Mouse (Mus musculus): ENCODE results near the gene Dppa3.

Dppa3 gene

GRCm38 (mm10) chr6:122636666-122637065 is 10.5 kb downstream of the Dppa3 start:
- ChIA-PET POLR2A (interaction anchor here in 2 of 4 experiments (0.6 to 15.9 kb wide), 8 partner anchors 8 to 41 kb away, joined by 3 to 243 read pairs (median 4); partner anchors contain the start of genes Gdf3 (in 2 of the 2) and Dppa3 (in 1 of the 2)), CTCF (interaction anchor here in 3 of 4 experiments (0.6 to 2.0 kb wide), 5 partner anchors 12 to 83 kb away, joined by 3 to 7 read pairs (median 4); partner anchors contain the start of gene Aicda (in 1 of the 3))

DNA sequence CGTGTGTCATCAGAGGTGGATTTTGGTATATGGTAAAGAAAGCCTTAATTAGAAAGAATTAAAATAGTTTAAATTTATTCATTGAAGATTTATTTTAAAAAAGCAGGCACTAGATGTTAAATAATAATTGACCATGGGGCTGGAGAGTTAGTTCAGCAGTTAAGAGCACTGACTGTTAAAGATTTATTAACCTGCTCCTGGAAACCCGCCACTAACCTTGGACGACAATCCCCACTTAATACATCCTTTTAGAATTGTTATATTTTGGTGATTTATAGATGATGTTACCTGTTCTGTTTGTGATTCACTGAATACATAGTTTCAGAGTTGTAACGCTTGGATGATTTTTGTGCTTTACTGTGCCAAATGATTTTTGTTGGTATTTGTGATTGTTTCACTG is 11.4 kb downstream of the Dppa3 start:
- ChIA-PET POLR2A (interaction anchor here in 2 of 4 experiments (1.1 to 15.9 kb wide), 6 partner anchors 12 to 60 kb away, joined by 3 to 243 read pairs (median 5); partner anchors contain the start of genes Gdf3 (in 2 of the 2) and Dppa3 (in 1 of the 2)), CTCF (interaction anchor here in 2 of 4 experiments (0.7 to 1.0 kb wide), 2 partner anchors 26 to 32 kb away, joined by 3 to 9 read pairs; no protein-coding TSS in a partner anchor)

DNA sequence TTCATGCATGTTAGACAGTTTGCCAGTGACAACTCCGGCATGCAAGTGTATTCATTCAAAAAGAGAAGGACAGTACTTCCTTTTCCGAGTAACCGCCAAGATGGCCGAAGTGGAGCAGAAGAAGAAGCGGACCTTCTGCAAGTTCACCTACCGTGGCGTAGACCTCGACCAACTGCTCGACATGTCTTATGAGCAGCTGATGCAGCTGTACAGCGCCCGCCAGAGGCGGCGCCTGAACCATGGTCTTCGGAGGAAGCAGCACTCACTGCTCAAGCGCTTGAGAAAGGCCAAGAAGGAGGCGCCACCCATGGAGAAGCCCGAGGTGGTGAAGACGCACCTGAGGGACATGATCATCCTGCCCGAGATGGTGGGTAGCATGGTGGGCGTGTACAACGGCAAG is 18.0 kb downstream of the Dppa3 start:
- POLR2A ChIA-PET = interaction anchor here in 2 of 4 experiments (0.7 to 2.1 kb wide), 8 partner anchors 9 to 59 kb away, joined by 3 to 10 read pairs (median 3); partner anchors contain the start of gene Gdf3 (in 1 of the 2)
- CTCF ChIA-PET = interaction anchor here in 2 of 4 experiments (0.6 to 1.1 kb wide), 3 partner anchors 11 to 63 kb away, joined by 3 to 4 read pairs (median 3); partner anchors contain the start of gene Nanog (in 1 of the 2)

- ChIA-PET CTCF (no interaction called here), POLR2A (interaction anchor here in 1 of 4 experiments (0.7 kb wide), 1 partner anchor 42 kb away, joined by 3 read pairs; no protein-coding TSS in a partner anchor)
Observed at GRCm38 (mm10) chr6:122649903-122650302, 23.7 kb downstream of the Dppa3 start.

DNA sequence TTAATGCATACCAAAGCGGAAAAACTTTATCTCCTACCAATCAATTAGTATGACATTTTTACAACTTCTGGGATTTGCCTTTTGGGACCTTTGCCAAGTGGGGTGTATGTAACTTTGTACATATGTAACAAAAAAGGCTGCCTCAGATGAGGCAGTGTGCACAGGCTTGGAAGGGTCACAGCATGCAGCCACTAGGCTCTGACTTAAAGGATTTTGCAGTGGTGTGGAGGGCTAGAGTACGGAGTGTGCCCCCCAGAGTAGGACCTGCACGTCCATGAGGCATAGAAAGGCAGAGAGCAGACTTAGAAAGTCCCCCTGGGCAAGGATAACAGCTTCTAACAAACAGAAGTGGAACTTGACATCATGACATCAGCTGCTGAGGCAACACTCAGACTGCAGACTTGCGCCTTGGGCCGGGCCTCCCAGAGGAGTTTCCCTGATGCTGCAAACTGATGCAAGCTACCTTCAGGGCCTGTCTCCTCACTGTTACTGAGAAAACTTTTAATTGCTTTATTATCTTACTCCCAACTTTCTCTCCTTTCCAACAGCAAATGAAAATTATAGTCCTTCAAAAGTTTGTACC is 24.3 kb downstream of the Dppa3 start:
- CTCF ChIA-PET = interaction anchor here in 1 of 4 experiments (0.6 to 1.4 kb wide), 2 partner anchors 8 to 138 kb away, joined by 3 to 5 read pairs; no protein-coding TSS in a partner anchor
- POLR2A ChIA-PET = interaction anchor here in 1 of 4 experiments (1.0 kb wide), 1 partner anchor 9 kb away, joined by 3 read pairs; no protein-coding TSS in a partner anchor

- POLR2A ChIA-PET = interaction anchor here in 3 of 4 experiments (0.6 to 1.6 kb wide), 4 partner anchors 13 to 107 kb away, joined by 3 to 4 read pairs (median 3); no protein-coding TSS in a partner anchor
- CTCF ChIA-PET = interaction anchor here in 1 of 4 experiments (1.7 kb wide), 1 partner anchor 15 kb away, joined by 4 read pairs; no protein-coding TSS in a partner anchor
Observed at GRCm38 (mm10) chr6:122654301-122654700, 28.1 kb downstream of the Dppa3 start.

DNA sequence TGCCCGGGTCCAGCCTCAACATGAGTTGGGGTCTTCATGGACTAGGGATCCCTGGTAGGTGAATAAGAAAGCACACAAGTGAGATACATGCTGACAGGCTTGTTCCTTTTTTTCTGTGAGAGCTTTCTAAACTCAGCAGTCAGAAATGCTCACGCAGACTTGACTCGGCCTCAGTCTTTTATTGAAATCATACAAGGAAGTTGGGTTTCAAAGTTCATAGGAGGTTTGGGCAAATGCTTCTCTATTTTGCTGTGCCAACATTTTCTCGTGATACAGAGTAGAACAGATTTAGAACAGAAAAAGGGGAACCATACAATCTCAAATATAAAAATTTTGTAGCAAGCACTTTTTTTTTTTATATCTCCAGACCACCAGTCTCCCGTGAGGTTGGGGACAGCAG is 31.4 kb downstream of the Dppa3 start:
- ChIA-PET POLR2A (no interaction called here), CTCF (interaction anchor here in 1 of 4 experiments (1.4 kb wide), 1 partner anchor 12 kb away, joined by 6 read pairs; no protein-coding TSS in a partner anchor)

DNA sequence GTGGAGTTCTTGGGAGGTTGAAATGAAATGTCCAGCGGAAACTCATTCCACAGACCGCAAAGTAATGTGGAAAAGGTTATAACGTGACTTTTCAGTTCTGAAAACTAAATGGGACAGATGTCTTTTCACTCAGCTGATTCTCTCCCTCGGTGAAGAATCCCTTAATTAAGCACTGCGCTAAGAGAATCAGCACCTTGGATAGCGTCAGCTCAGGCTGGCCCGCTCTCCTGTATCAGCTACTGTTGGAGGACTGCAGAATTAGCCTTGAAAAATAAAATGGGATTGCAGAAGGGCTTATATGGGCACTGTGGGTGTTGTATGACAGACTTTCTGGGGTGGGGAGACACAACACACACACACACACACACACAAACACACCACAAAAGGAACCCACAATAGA is 33.4 kb downstream of the Dppa3 start:
- ChIA-PET POLR2A (interaction anchor here in 3 of 4 experiments (0.8 to 4.3 kb wide), 15 partner anchors 9 to 215 kb away, joined by 3 to 22 read pairs (median 4); partner anchors contain the start of genes Gdf3 (in 1 of the 3), Nanog (in 1 of the 3) and Necap1 (in 1 of the 3)), CTCF (interaction anchor here (0.5 to 2.8 kb wide), 22 partner anchors 8 to 219 kb away, joined by 3 to 52 read pairs (median 3); no protein-coding TSS in a partner anchor)

DNA sequence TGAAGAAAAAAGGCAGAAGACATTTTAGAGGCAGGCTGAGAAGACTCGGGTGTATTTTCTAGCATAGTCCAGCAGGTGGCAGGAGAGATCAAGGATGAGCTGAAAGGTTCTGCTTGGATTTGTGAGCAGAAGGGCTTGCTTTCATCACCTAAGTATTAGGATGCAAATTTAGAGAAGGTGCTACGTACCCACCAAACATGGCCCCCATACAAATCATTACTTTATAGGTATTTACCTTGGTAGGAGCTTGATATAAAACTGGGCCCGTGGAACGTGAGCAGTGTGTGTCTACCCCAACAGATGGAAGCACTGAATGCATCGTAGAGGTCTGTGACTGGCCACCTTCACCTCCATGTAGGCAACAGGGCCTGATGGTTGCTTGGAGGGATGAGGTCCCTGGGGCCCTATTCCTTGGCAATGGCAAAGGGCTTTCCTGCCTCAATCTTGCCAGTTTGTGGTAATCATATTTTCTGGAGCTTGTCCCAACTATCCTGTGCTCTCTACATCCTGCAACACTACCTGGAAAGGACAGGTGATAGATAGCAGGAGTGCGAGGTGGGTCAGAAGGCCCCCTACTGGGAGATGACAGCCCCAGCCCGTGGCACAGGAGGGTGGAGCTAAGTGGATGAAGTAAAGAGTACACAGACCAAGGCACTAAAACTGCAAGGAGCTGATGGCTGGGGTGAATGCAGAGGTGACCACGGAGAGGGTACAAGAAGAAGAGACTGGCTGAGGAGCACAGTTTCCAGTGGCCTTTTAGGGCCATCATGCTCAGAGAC is 34.6 kb downstream of the Dppa3 start:
- ChIA-PET CTCF (interaction anchor here (0.5 to 2.8 kb wide), 32 partner anchors 7 to 598 kb away, joined by 3 to 52 read pairs (median 5); partner anchors contain the start of genes Gdf3 (in 1 of the 4) and Necap1 (in 1 of the 4)), POLR2A (interaction anchor here (0.6 to 4.3 kb wide), 48 partner anchors 9 to 319 kb away, joined by 3 to 22 read pairs (median 4); partner anchors contain the start of genes Nanog (in 2 of the 4), Gdf3 (in 1 of the 4) and Necap1 (in 1 of the 4))

- POLR2A ChIA-PET = interaction anchor here (0.5 to 4.3 kb wide), 33 partner anchors 7 to 356 kb away, joined by 3 to 22 read pairs (median 5); partner anchors contain the start of genes Nanog (in 2 of the 4), Gdf3 (in 1 of the 4) and Necap1 (in 1 of the 4)
- CTCF ChIA-PET = interaction anchor here in 1 of 4 experiments (0.7 kb wide), 1 partner anchor 99 kb away, joined by 3 read pairs; no protein-coding TSS in a partner anchor
Observed at GRCm38 (mm10) chr6:122662551-122663264, 36.5 kb downstream of the Dppa3 start.

- ChIA-PET CTCF (interaction anchor here in 3 of 4 experiments (0.5 to 2.0 kb wide), 5 partner anchors 12 to 98 kb away, joined by 3 to 6 read pairs (median 3); no protein-coding TSS in a partner anchor), POLR2A (interaction anchor here (0.5 to 2.8 kb wide), 42 partner anchors 9 to 211 kb away, joined by 3 to 19 read pairs (median 5); partner anchors contain the start of genes Nanog (in 3 of the 4) and Necap1 (in 1 of the 4))
Observed at GRCm38 (mm10) chr6:122663596-122664206, 37.5 kb downstream of the Dppa3 start.

DNA sequence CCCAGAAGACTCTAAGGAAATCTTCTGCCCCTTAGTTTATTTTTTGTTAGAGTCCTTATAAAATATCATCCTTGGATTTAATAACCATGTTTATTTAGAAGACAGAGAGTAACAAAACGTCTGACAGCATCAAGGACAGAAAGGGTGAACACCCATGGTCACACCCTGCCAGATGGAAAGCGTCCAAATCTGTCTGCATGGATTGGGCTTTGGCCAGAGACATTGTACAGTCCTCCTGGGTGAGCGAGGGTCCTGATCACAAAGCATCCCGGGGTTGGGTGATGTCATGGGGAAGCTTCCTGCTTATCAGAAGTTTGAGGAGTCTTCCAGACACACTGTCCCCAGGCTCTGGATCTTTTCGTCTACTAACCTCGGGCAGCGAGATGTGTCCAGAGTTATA is 39.7 kb downstream of the Dppa3 start:
- CTCF ChIA-PET = interaction anchor here in 3 of 4 experiments (0.5 to 1.3 kb wide), 5 partner anchors 48 to 208 kb away, joined by 3 to 8 read pairs (median 3); partner anchors contain the start of gene Necap1 (in 1 of the 3)
- POLR2A ChIA-PET = interaction anchor here in 3 of 4 experiments (0.6 to 6.8 kb wide), 21 partner anchors 8 to 143 kb away, joined by 3 to 97 read pairs (median 5); partner anchors contain the start of genes Gdf3 (in 2 of the 3) and Nanog (in 2 of the 3)

- CTCF ChIA-PET = interaction anchor here in 3 of 4 experiments (0.6 to 3.5 kb wide), 15 partner anchors 8 to 225 kb away, joined by 3 to 47 read pairs (median 4); partner anchors contain the start of genes Necap1 (in 1 of the 3) and Slc2a3 (in 1 of the 3)
- POLR2A ChIA-PET = interaction anchor here (0.7 to 6.8 kb wide), 39 partner anchors 11 to 1761 kb away, joined by 3 to 97 read pairs (median 5); partner anchors contain the start of genes Gdf3 (in 2 of the 4), Nanog (in 2 of the 4) and Slc2a3 (in 1 of the 4)
Observed at GRCm38 (mm10) chr6:122667715-122668114, 41.5 kb downstream of the Dppa3 start.

DNA sequence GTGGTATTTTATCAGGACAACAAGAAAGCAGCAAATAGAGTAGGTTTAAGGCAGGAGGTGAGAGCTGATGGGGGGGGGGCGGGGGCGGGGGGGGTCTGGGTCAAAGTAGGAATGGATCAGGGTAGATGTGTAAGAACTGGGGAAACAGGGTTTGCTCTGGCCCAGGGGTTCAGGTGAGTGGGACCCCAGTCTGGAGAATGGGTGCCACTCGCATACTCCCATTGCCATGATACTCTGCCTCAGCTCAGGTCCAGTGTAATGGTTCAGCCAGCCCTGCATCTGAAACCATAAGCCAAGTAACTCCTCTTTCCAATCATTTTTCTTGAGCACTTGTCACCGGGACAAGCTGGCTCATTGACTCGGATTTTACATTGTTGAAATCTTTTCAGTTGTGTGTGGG is 42.6 kb downstream of the Dppa3 start:
- POLR2A ChIA-PET = interaction anchor here (0.6 to 6.8 kb wide), 62 partner anchors 7 to 327 kb away, joined by 3 to 97 read pairs (median 6); partner anchors contain the start of genes Nanog (in 3 of the 4), Gdf3 (in 2 of the 4), Slc2a3 (in 2 of the 4) and Necap1 (in 1 of the 4)
- CTCF ChIA-PET = interaction anchor here (0.5 to 3.5 kb wide), 127 partner anchors 8 to 1568 kb away, joined by 3 to 55 read pairs (median 6); partner anchors contain the start of genes Nanog (in 1 of the 4), Necap1 (in 1 of the 4) and Slc2a3 (in 1 of the 4)

- ChIA-PET POLR2A (interaction anchor here (0.6 to 6.8 kb wide), 91 partner anchors 8 to 1805 kb away, joined by 3 to 97 read pairs (median 5); partner anchors contain the start of genes Nanog (in 3 of the 4), Gdf3 (in 2 of the 4), Slc2a3 (in 2 of the 4) and Necap1 (in 1 of the 4)), CTCF (interaction anchor here (0.5 to 3.5 kb wide), 157 partner anchors 9 to 1805 kb away, joined by 3 to 55 read pairs (median 5); partner anchors contain the start of genes Nanog (in 2 of the 4), Necap1 (in 2 of the 4), Gdf3 (in 1 of the 4) and Slc2a3 (in 1 of the 4))
Observed at GRCm38 (mm10) chr6:122669406-122670200, 43.4 kb downstream of the Dppa3 start.
